Mouse (Mus musculus) cerebellum, postnatal 10 days (tissue): ENCODE data around the gene Phpt1.

Experiments
- DNase-seq, 2 experiments: peaks; one replicate each; pipeline ENCODE4 v3.0.0; 2021; ENCODE audit warnings: mixed read lengths in 2 of 2

Phpt1 gene

GRCm38 (mm10) chr2:25582466-25583119 lies 7.6 kb upstream of the Phpt1 start:
- peak; percentile 82 to 83 for DNase-seq

GRCm38 (mm10) chr2:25581901-25582301 lies 6.9 kb upstream of the Phpt1 start:
- peak; percentile 96 to 97 for DNase-seq

- peak; percentile 89 to 91 for DNase-seq
Observed at GRCm38 (mm10) chr2:25581294-25581864, 6.4 kb upstream of the Phpt1 start, which contains the start of gene Ajm1. Gene Ajm1, minus strand, starts transcription at chr2:25581757.

GRCm38 (mm10) chr2:25580621-25581101 lies 5.6 kb upstream of the Phpt1 start:
- DNase-seq = peak; percentile 71 to 72

GRCm38 (mm10) chr2:25579737-25580460 lies 4.9 kb upstream of the Phpt1 start:
- peak; percentile 88 to 91 for DNase-seq

GRCm38 (mm10) chr2:25578796-25579736 lies 4.0 kb upstream of the Phpt1 start:
- peak; percentile 68 to 74 for DNase-seq

- peak; percentile 67 to 77 for DNase-seq
Observed at GRCm38 (mm10) chr2:25577951-25578795, 3.1 kb upstream of the Phpt1 start.

- peak; percentile 60 to 63 for DNase-seq
Observed at GRCm38 (mm10) chr2:25576965-25577891, 2.2 kb upstream of the Phpt1 start.

- DNase-seq = peak; percentile 39 to 49
Observed at GRCm38 (mm10) chr2:25576028-25576850, 1.2 kb upstream of the Phpt1 start.

- DNase-seq = peak; percentile 77 to 81
Observed at GRCm38 (mm10) chr2:25575432-25576027, 506 bp upstream of the Phpt1 start.

- DNase-seq = peak in 1 of 2 experiments; percentile 34
Observed at GRCm38 (mm10) chr2:25574136-25574535, 888 bp downstream of the Phpt1 start.

GRCm38 (mm10) chr2:25573068-25573467 lies 2.0 kb downstream of the Phpt1 start:
- peak in 1 of 2 experiments; percentile 30 for DNase-seq

- peak in 1 of 2 experiments; percentile 4 for DNase-seq
Observed at GRCm38 (mm10) chr2:25571221-25571620, 3.8 kb downstream of the Phpt1 start.

- peak in 1 of 2 experiments; percentile 11 for DNase-seq
Observed at GRCm38 (mm10) chr2:25569323-25569722, 5.7 kb downstream of the Phpt1 start.

GRCm38 (mm10) chr2:25568473-25569019 lies 6.5 kb downstream of the Phpt1 start:
- DNase-seq = peak in 1 of 2 experiments; percentile 8

GRCm38 (mm10) chr2:25566558-25566957 lies 8.5 kb downstream of the Phpt1 start:
- peak in 1 of 2 experiments; percentile 31 for DNase-seq

- DNase-seq = no peak
Observed at GRCm38 (mm10) chr2:25565741-25566140, 9.3 kb downstream of the Phpt1 start.

- DNase-seq = peak; percentile 60 to 65
Observed at GRCm38 (mm10) chr2:25561946-25562345, 13.1 kb downstream of the Phpt1 start.
